Mouse (Mus musculus) frontal cortex, adult 2 months (tissue): ENCODE results near the gene Abl2. TPM values are rescaled to one million over a fixed set of nuclear protein-coding genes. Genes with fewer than 3 reads are reported as not detected.

Source experiments
- DNase-seq, 2 experiments: peaks; one replicate each; pipeline ENCODE4 v3.0.0; 2022; ENCODE audit warnings: low spot score in 1 of 2; ENCODE audit errors: extremely low spot score in 1 of 2
- polyA plus RNA-seq: library from polyadenylated mRNA; depleted of rRNA; stranded (reverse); fragments of >200 nt; gene quantifications from 2 replicates; pipeline ENCODE4 v1.2.3, GENCODE M21; 2012

The Abl2 gene
- polyA plus RNA-seq, 1 experiment, result 34.1 TPM

- DNase-seq, result peak in 1 of 2 experiments; percentile 31
Observed at GRCm38 (mm10) chr1:156581149-156581548, 22.6 kb downstream of the Abl2 start.

GRCm38 (mm10) chr1:156584175-156584574, 25.6 kb downstream of the Abl2 start:
- DNase-seq, result peak in 1 of 2 experiments; percentile 41

- DNase-seq, result no peak
Observed at GRCm38 (mm10) chr1:156585512-156585911, 26.9 kb downstream of the Abl2 start.

- DNase-seq, result no peak
Observed at GRCm38 (mm10) chr1:156589811-156590305, 31.3 kb downstream of the Abl2 start.

GRCm38 (mm10) chr1:156590357-156590756, 31.8 kb downstream of the Abl2 start:
- DNase-seq, result no peak

GRCm38 (mm10) chr1:156593267-156593666, 34.7 kb downstream of the Abl2 start:
- peak in 1 of 2 experiments; percentile 39 for DNase-seq

- DNase-seq, result no peak
Observed at GRCm38 (mm10) chr1:156597089-156597488, 38.5 kb downstream of the Abl2 start.

- no peak for DNase-seq
Observed at GRCm38 (mm10) chr1:156602545-156602944, 44.0 kb downstream of the Abl2 start.

- no peak for DNase-seq
Observed at GRCm38 (mm10) chr1:156605094-156605866, 46.7 kb downstream of the Abl2 start.

- DNase-seq, result no peak
Observed at GRCm38 (mm10) chr1:156605940-156606339, 47.4 kb downstream of the Abl2 start.

GRCm38 (mm10) chr1:156608496-156608895, 49.9 kb downstream of the Abl2 start:
- DNase-seq, result no peak

GRCm38 (mm10) chr1:156610257-156610656, 51.7 kb downstream of the Abl2 start:
- no peak for DNase-seq

GRCm38 (mm10) chr1:156613855-156614530, 55.4 kb downstream of the Abl2 start:
- DNase-seq, result peak; percentile 66 to 73

GRCm38 (mm10) chr1:156614710-156615109, 56.1 kb downstream of the Abl2 start:
- DNase-seq, result no peak

- DNase-seq, result no peak
Observed at GRCm38 (mm10) chr1:156615381-156616133, 57.0 kb downstream of the Abl2 start.

- no peak for DNase-seq
Observed at GRCm38 (mm10) chr1:156616989-156617598, 58.5 kb downstream of the Abl2 start.

GRCm38 (mm10) chr1:156617811-156618210, 59.2 kb downstream of the Abl2 start:
- DNase-seq, result no peak

GRCm38 (mm10) chr1:156620292-156620909, 61.8 kb downstream of the Abl2 start:
- no peak for DNase-seq

GRCm38 (mm10) chr1:156620951-156621350, 62.4 kb downstream of the Abl2 start:
- DNase-seq, result no peak

- no peak for DNase-seq
Observed at GRCm38 (mm10) chr1:156624231-156624630, 65.6 kb downstream of the Abl2 start.
